Mouse (Mus musculus): ENCODE measurements around the gene Cckar.

- TF ChIP-seq POLR2A (IDR thresholded peaks at IDR 0.05; ENCODE audit: extremely low read depth, insufficient read depth, low read length) (no peak), CTCF (IDR thresholded peaks at IDR 0.05; ENCODE audit: extremely low read depth, insufficient read depth, low read length) (no peak)
Measured at GRCm38 (mm10) chr5:53726011-53726410, 18.5 kb upstream of the Cckar start.
